8 mouse cellular contexts compared by ENCODE assay signal in genomic region chr7:35317729-35318609, GRCm38 (mm10). TPM values are rescaled to one million over a fixed set of nuclear protein-coding genes. Genes with fewer than 3 reads are reported as not detected.
DNase-seq lines count a peak whose midpoint lies in the region; ATAC-seq lines count a peak whose summit lies in the region.

Gene Gpatch1, minus strand, starts transcription at chr7:35318440.

- intact Hi-C loops in gastrocnemius, postnatal 14 days (cut with DNase I; ENCODE audit: low total_unique reads): loop anchor here (2.0 kb wide), 1 partner anchor 73 kb away; no protein-coding TSS in a partner anchor
- intact Hi-C loops in left cerebral cortex, postnatal 10 days (cut with DNase I): no loop called here

- DNase-seq in adrenal gland, adult 18-20 months (ENCODE audit: low spot score in 2 of 2): peak; percentile 98
- peak; percentile 94 for DNase-seq in embryo, embryonic 10.5 days (ENCODE audit: low spot score)
- peak; percentile 91 for DNase-seq in gastrocnemius, postnatal 14 days
- peak; percentile 95 for DNase-seq in left cerebral cortex, postnatal 10 days (ENCODE audit: extremely low spot score in 1 of 2, low spot score in 2 of 2)
- DNase-seq in right cerebral cortex, postnatal 10 days (ENCODE audit: low spot score in 2 of 2): peak; percentile 96 to 98
- DNase-seq in urinary bladder, postnatal 14 days (ENCODE audit: low spot score): peak; percentile 95

- peak; percentile 95 for ATAC-seq in inflammation-experienced regulatory T-cells, adult 6 months
- peak; percentile 95 for ATAC-seq in megakaryocyte progenitor cell, adult 5-6 weeks (replicated peaks; ENCODE audit: poor library complexity)

RNA-seq across cellular contexts. Expression of gene Gpatch1, which starts in this region (rescaled TPM):
- total RNA-seq in adrenal gland, adult 18-20 months (2021): 10 to 100 TPM; 15.4 to 16.7 TPM
- 1 to 10 TPM; 4.3 to 5.3 TPM for total RNA-seq in gastrocnemius, postnatal 14 days (2021)
- polyA plus RNA-seq in inflammation-experienced regulatory T-cells, adult 6 months (2017; shearing (Covaris generic)): 10 to 100 TPM; 13.3 to 22.7 (median 21.2) TPM
- 10 to 100 TPM; 21.2 to 24.1 TPM for total RNA-seq in left cerebral cortex, postnatal 10 days (2021)
- 12.2 and 13.0 TPM in 2 replicates for total RNA-seq in megakaryocyte progenitor cell, adult 5-6 weeks (2015)
- 14.0 and 17.2 TPM in 2 replicates for total RNA-seq in megakaryocyte progenitor cell, adult 5-6 weeks (2017)

Comparison
In these comparisons a context has a peak if more than half of its experiments do, and no peak if none do; other contexts are left out.
1. Peak in every context shown above with its lines: DNase-seq and ATAC-seq.